Mouse (Mus musculus) adrenal gland, postnatal 25 days (tissue): ENCODE measurements around the gene Slc9a3r1. TPM values are rescaled to one million over a fixed set of nuclear protein-coding genes. Genes with fewer than 3 reads are reported as not detected.
A peak's percentile ranks its signal among the peaks of the same experiment; 100 is the strongest.

Source experiments
- DNase-seq: peaks from one replicate; pipeline ENCODE4 v3.0.0; 2021; ENCODE audit warnings: mixed read lengths
- total RNA-seq: library from RNA; stranded (reverse); gene quantifications from 2 replicates; pipeline ENCODE4 v1.2.3, GENCODE M21; 2021

The Slc9a3r1 gene
- total RNA-seq, 1 experiment from 2014 or later = 17.5 TPM

- DNase-seq = no peak
Observed at GRCm38 (mm10) chr11:115189304-115189703, 26.2 kb downstream of the Slc9a3r1 start.

- peak; percentile 57 for DNase-seq
Observed at GRCm38 (mm10) chr11:115192180-115192579, 29.0 kb downstream of the Slc9a3r1 start.

GRCm38 (mm10) chr11:115194693-115195092, 31.6 kb downstream of the Slc9a3r1 start:
- DNase-seq = no peak

GRCm38 (mm10) chr11:115195933-115196332, 32.8 kb downstream of the Slc9a3r1 start:
- no peak for DNase-seq

- DNase-seq = no peak
Observed at GRCm38 (mm10) chr11:115197558-115197957, 34.4 kb downstream of the Slc9a3r1 start.

- no peak for DNase-seq
Observed at GRCm38 (mm10) chr11:115198932-115199384, 35.8 kb downstream of the Slc9a3r1 start.

- no peak for DNase-seq
Observed at GRCm38 (mm10) chr11:115200520-115200919, 37.4 kb downstream of the Slc9a3r1 start.

- DNase-seq = peak; percentile 83
Observed at GRCm38 (mm10) chr11:115202316-115202715, 39.2 kb downstream of the Slc9a3r1 start.

GRCm38 (mm10) chr11:115202756-115203155, 39.6 kb downstream of the Slc9a3r1 start:
- DNase-seq = no peak

GRCm38 (mm10) chr11:115208126-115208525, 45.0 kb downstream of the Slc9a3r1 start:
- no peak for DNase-seq

GRCm38 (mm10) chr11:115208776-115209732, 45.9 kb downstream of the Slc9a3r1 start:
- no peak for DNase-seq

- no peak for DNase-seq
Observed at GRCm38 (mm10) chr11:115209958-115210357, 46.8 kb downstream of the Slc9a3r1 start.

GRCm38 (mm10) chr11:115212116-115212515, 49.0 kb downstream of the Slc9a3r1 start:
- DNase-seq = no peak

GRCm38 (mm10) chr11:115215123-115215522, 52.0 kb downstream of the Slc9a3r1 start:
- DNase-seq = no peak

GRCm38 (mm10) chr11:115217439-115218410, 54.6 kb downstream of the Slc9a3r1 start:
- no peak for DNase-seq

- no peak for DNase-seq
Observed at GRCm38 (mm10) chr11:115219263-115219662, 56.1 kb downstream of the Slc9a3r1 start.

- no peak for DNase-seq
Observed at GRCm38 (mm10) chr11:115219685-115220084, 56.5 kb downstream of the Slc9a3r1 start.

GRCm38 (mm10) chr11:115222077-115222476, 58.9 kb downstream of the Slc9a3r1 start:
- no peak for DNase-seq

- DNase-seq = no peak
Observed at GRCm38 (mm10) chr11:115222570-115222969, 59.4 kb downstream of the Slc9a3r1 start.

GRCm38 (mm10) chr11:115223451-115223850, 60.3 kb downstream of the Slc9a3r1 start:
- no peak for DNase-seq

- DNase-seq = no peak
Observed at GRCm38 (mm10) chr11:115223877-115224276, 60.7 kb downstream of the Slc9a3r1 start.

- peak; percentile 62 for DNase-seq
Observed at GRCm38 (mm10) chr11:115224889-115225288, 61.7 kb downstream of the Slc9a3r1 start.
